Mouse (Mus musculus) thymus, postnatal 0 days (tissue): ENCODE data around the gene Mob2. TPM values are rescaled to one million over a fixed set of nuclear protein-coding genes. Genes with fewer than 3 reads are reported as not detected.

ENCODE experiments used
- DNase-seq: peaks from one replicate; pipeline ENCODE4 v3.0.0-alpha.2; 2015; ENCODE audit warnings: low spot score
- polyA plus RNA-seq: library from polyadenylated mRNA; unstranded; fragments of >200 nt; fragmentation: Nextera tagmentation; extraction: Ambion mirVana; gene quantifications from 2 replicates; pipeline ENCODE4 v1.2.1, GENCODE M21; 2015

Mob2 gene
- polyA plus RNA-seq, 1 experiment from 2014 or later, result 93.5 TPM

DNA sequence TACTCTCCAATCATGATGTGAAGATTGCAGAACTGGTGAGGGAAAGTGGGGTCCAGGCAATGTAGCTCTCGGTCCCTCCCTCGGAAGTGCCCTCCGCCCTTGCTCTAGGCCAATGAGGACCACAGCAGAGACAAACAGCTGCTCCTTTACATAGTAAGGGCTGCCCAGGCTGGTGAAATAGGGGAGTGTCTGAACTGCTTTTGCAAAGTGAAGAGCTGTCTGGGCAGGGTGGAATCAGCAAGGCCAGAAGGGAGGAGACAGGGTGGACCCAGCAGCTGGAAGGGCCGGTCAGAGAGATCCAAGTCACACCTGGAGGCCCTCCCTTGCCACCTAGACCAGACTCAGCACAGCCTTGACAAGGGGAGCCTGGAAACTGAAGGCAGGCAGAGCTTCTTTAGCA, 34.9 kb downstream of the Mob2 start:
- no peak for DNase-seq

DNA sequence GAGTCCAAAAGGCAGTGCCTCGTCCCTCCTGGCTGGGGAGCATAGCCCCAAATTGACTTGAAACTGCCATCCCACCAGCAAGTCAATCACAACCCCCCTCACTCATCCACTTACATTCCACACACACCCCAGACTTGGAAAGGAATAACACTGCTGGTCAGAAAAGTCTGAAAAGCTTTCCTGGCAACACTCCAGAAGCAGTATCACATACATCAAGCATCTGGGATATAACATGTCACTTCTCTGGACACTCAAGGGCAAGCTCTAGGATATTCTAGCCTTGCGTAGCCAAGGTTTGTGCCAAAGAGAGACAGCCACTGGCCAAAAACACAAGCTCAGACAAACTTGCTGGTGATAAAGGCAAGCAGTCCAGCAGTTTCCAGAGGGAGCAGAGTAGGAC, 35.7 kb downstream of the Mob2 start:
- no peak for DNase-seq

- peak; percentile 15 for DNase-seq
Measured at GRCm38 (mm10) chr7:142020827-142021226, 40.0 kb downstream of the Mob2 start.

GRCm38 (mm10) chr7:142019699-142020098, 41.2 kb downstream of the Mob2 start:
- DNase-seq, result no peak

GRCm38 (mm10) chr7:142016562-142016961, 44.3 kb downstream of the Mob2 start:
- DNase-seq, result peak; percentile 54

DNA sequence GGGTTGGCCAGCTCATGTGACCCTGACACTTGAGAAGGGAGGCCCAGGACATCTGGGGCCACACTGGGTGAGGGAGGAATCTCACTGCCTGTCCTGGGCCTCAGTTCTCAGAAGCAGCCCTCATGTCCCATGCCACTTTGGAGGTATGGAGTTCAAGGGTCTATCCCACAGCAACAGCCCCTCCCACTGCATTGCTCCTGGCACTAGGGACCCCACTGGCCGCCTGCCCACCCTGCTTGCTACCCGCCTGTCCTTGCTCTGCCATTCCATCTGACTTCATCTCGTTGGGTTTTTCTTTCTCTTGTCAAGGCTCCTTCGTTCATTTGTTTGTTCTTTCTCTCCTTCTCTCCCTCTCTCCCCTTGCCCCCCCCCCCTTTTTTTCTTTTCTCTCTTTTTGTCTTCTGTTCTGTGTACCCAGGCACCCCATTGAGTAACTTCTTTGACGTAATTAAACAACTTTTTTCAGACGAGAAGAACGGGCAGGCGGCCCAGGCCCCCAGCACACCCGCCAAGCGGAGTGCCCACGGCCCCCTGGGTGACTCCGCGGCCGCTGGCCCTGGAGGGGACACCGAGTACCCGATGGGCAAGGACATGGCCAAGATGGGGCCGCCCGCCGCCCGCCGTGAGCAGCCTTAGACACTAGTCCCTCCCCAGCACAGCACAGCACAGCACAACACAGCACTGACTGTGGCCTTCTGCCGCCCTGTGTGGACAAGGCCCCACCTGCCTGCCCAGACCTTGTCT, 59.1 kb downstream of the Mob2 start:
- no peak for DNase-seq

DNA sequence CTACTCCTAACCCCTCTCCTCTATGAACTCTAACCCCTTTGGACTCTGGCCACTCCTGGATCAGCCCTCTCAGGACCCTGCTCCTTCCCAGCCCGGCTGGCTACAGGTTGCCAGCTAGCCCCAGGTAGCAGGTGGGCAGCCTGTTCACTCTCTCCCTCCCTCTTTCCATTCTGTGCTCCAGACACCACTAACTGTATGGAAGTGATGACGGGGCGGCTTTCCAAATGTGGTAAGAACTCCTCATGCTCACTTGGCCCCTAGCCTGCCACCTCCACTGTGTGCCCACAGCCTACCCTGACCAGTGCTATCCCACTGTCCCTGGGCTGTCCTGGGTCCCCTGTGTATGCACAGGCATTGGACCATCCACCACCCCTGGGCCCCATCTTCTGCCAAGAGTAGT, 60.2 kb downstream of the Mob2 start:
- DNase-seq, result no peak

- DNase-seq, result no peak
Measured at GRCm38 (mm10) chr7:141994121-141994520, 66.7 kb downstream of the Mob2 start.

DNA sequence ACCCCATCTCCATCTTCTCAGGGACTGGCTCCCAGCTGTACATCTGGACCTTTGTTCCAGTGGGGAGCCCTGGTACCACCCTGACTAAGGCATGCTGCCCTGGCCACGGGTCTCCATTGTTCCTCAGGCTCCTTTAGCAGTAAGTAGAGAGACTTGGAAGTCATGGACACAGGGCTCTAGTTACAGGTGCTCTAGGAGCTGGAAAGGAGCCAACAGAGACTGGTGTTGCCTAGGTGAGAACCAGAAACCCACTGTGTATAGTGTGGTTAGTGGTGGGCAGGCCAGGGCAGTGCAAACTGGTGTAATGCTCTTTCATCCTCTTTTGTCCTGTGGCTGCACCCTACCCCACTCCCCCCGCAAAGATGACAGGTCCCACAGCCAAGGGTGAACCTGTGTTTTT, 69.7 kb downstream of the Mob2 start:
- no peak for DNase-seq

DNA sequence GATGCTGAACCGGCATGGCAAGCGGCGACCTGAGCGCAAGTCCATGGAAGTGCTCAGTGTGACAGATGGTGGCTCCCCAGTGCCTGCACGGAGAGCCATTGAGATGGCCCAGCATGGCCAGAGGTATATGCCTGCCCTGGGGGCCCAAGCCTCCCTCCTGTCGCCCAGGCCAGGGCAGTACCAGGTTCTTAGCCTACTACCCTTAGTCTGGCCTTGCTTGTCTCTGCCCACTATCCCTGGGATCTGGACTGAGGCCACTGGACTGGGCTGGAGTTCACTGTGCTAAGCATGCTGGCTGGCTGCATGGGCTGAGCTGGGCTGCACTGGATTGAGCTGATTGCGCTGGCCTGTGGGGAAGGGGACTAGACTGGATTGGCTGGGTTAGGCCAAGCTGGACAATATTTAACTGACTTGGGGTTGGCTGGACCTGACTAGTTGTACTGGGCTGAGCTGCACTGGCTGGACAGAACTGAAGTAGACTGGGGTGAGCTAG, 72.5 kb downstream of the Mob2 start:
- DNase-seq, result no peak

DNA sequence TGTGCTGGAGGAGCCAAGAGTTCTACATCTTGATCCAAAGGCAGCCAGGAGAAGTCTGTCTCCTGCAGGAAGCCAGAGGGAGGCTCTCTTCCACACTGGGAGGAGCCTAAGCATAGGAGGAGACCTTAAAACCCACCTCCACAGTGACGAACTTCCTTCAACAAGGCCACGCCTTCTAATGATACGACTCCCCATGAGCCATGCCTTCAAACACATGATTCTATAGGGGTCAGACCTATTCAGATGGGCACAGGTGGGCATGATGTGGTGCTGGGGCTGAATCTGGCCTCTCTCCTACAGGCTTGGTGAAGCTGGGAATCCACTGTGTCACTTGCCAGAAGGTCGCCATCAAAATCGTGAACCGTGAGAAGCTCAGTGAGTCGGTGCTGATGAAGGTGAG, 79.6 kb downstream of the Mob2 start:
- DNase-seq, result no peak

- DNase-seq, result no peak
Measured at GRCm38 (mm10) chr7:141979247-141979646, 81.6 kb downstream of the Mob2 start.

- DNase-seq, result no peak
Measured at GRCm38 (mm10) chr7:141978003-141978402, 82.9 kb downstream of the Mob2 start.

GRCm38 (mm10) chr7:141972831-141973619, 87.8 kb downstream of the Mob2 start:
- peak; percentile 75 for DNase-seq

DNA sequence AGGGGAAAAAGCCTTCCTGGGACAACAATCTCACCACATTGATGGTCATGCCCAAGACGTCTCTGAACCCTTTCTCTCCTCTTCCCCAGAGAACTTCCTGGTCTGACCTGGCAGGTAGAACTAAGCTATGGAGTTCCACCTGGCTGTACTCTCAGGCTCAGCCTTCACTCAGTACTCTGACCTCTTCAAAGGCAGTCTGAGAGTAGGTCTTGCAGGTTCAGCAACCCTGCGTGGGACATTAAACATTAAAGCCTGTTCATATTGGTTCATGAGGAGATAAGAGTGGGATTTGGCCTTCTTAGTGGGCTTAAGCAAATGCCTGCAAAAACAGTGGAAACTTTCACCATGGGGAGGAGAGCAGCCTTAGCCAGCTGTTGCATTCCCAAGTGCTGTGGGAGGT, 94.6 kb downstream of the Mob2 start:
- DNase-seq, result no peak

DNA sequence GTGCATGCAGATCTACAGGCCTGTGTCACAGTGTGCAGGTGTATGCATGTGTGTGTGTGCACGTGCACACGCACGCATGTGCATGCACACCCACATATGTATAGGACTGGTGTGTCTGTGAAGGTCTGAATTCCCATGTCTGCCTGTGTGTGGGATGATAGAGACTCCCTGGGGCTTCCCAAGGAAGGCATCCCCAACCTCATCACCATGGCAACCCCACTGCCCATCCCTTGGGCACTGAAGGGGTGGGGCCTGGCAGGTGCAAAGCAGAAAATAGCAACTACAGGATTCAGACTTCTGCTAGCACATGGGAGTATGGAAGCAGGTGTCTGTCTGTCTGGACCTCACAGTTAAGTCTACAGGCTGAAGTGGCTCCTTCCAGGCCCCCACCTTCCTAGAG, 98.3 kb downstream of the Mob2 start:
- no peak for DNase-seq

GRCm38 (mm10) chr7:141961491-141961890, 99.4 kb downstream of the Mob2 start:
- DNase-seq, result no peak

DNA sequence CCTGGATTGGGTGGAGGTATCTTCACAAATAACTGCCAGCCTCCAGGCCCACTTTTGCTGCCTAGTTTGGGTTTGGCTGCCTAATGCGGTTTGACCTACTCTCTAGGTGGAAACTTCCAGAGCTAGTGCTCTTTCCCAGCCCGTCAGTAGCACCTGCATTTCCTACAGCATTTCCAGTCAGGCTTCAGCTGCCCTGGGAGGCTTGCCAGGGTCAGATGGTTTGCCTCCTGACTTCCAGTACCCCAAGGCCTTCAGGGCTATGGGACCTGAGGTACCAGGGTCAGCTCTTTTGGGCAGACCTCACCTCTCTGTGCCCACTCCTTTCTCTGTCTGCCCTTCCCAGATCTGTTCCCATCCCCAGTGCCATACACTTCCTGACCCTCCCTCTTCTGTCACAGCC, 99.9 kb downstream of the Mob2 start:
- no peak for DNase-seq

- peak; percentile 18 for DNase-seq
Measured at GRCm38 (mm10) chr7:141959133-141959532, 101.7 kb downstream of the Mob2 start.
